Mouse (Mus musculus) lung, postnatal 0 days (tissue): ENCODE results near the gene Cobll1. TPM values are rescaled to one million over a fixed set of nuclear protein-coding genes. Genes with fewer than 3 reads are reported as not detected.

Source experiments
- ATAC-seq: fragments of 200-750 bp; cut with Nextera tagmentation; 2 replicates; pipeline ENCODE4 v1.8.0; 2017; ENCODE audit warnings: moderate library complexity
- DNase-seq: peaks from one replicate; pipeline ENCODE4 v3.0.0-alpha.2; 2016; ENCODE audit warnings: low spot score
- H3K27ac ChIP-seq: fragments of 300-500 bp; sonication (generic); 2 replicates; pipeline ENCODE4 v1.5.1; 2014; ENCODE audit warnings: antibody characterized with exemption, mild to moderate bottlenecking, low read length, mixed read lengths
- H3K27me3 ChIP-seq: fragments of 300-500 bp; sonication (generic); replicated peaks from 2 replicates; pipeline ENCODE4 v1.6.1; 2014; ENCODE audit warnings: low read length, mixed read lengths; ENCODE audit not compliant: insufficient read depth
- H3K36me3 ChIP-seq: fragments of 300-500 bp; sonication (generic); 2 replicates; pipeline ENCODE4 v1.6.1; 2014; ENCODE audit warnings: low read length, mixed read lengths; ENCODE audit not compliant: insufficient read depth
- H3K4me1 ChIP-seq: fragments of 300-500 bp; sonication (generic); 2 replicates; pipeline ENCODE4 v1.6.1; 2014; ENCODE audit warnings: antibody characterized with exemption, low read depth, low read length, mixed read lengths; ENCODE audit not compliant: insufficient read depth
- H3K4me2 ChIP-seq: fragments of 300-500 bp; sonication (generic); replicated peaks from 2 replicates; pipeline ENCODE4 v1.6.1; 2014; ENCODE audit warnings: low read depth, mild to moderate bottlenecking, low read length, moderate library complexity, mixed read lengths
- H3K4me3 ChIP-seq: fragments of 300-500 bp; sonication (generic); 2 replicates; pipeline ENCODE4 v1.5.1; 2014; ENCODE audit warnings: low read depth, low read length
- H3K9ac ChIP-seq: fragments of 300-500 bp; sonication (generic); replicated peaks from 2 replicates; pipeline ENCODE4 v1.6.1; 2014; ENCODE audit warnings: low read depth, mild to moderate bottlenecking
- H3K9me3 ChIP-seq: fragments of 300-500 bp; sonication (generic); 2 replicates; pipeline ENCODE4 v1.6.1; 2016; ENCODE audit warnings: low read length, mixed read lengths
- CTCF ChIP-seq: IDR thresholded peaks from 2 replicates; pipeline ENCODE4 v1.5.1; 2016; ENCODE audit warnings: antibody characterized with exemption, mild to moderate bottlenecking
- EP300 ChIP-seq: IDR thresholded peaks from 2 replicates; pipeline ENCODE4 v1.6.1; 2016; ENCODE audit warnings: antibody characterized with exemption, mild to moderate bottlenecking, control low read depth
- WGBS: fragments of 180-500 bp; shearing (Covaris S2); extraction: QIAGEN DNeasy Blood & Tissue Kit; methylation state at CpG from one replicate; pipeline ENCODE4 v1.1.7; 2014; 5-methylcytosine and 5-hydroxymethylcytosine counted together
- polyA plus RNA-seq: library from polyadenylated mRNA; unstranded; fragments of >200 nt; fragmentation: Nextera tagmentation; extraction: Ambion mirVana; gene quantifications from 2 replicates; pipeline ENCODE4 v1.2.1, GENCODE M21; 2015

The Cobll1 gene
- polyA plus RNA-seq, 1 experiment from 2014 or later: 9.4 TPM

GRCm38 (mm10) chr2:65087197-65087596 lies 152.0 kb downstream of the Cobll1 start:
- DNase-seq: no peak
- no peaks in the 10 kb centered on the region for H3K36me3 ChIP-seq
- TF ChIP-seq EP300 (no peak), CTCF (no peak)
- 71% methylated on average over 3 of the region's 3 CpGs for WGBS
- no peak overlapping the region for H3K4me3 ChIP-seq
- no peaks in the 10 kb centered on the region for H3K4me1 ChIP-seq
- ATAC-seq: no peak
- H3K27me3 ChIP-seq: no peaks in the 10 kb centered on the region
- no peak overlapping the region for H3K27ac ChIP-seq
- no peak overlapping the region for H3K4me2 ChIP-seq
- H3K9ac ChIP-seq: no peak overlapping the region
- no peaks in the 10 kb centered on the region for H3K9me3 ChIP-seq

GRCm38 (mm10) chr2:65083411-65083810 lies 155.8 kb downstream of the Cobll1 start:
- Histone ChIP-seq H3K36me3 (no peaks in the 10 kb centered on the region), H3K27me3 (no peaks in the 10 kb centered on the region), H3K4me2 (no peak overlapping the region), H3K4me3 (no peak overlapping the region), H3K9me3 (no peaks in the 10 kb centered on the region), H3K9ac (no peak overlapping the region), H3K27ac (no peak overlapping the region), H3K4me1 (no peaks in the 10 kb centered on the region)
- TF ChIP-seq EP300: no peak
- TF ChIP-seq CTCF: no peak
- peak; percentile 62 for DNase-seq
- peak; percentile 83 for ATAC-seq

GRCm38 (mm10) chr2:65077544-65077943 lies 161.7 kb downstream of the Cobll1 start:
- no peaks in the 10 kb centered on the region for H3K36me3 ChIP-seq
- no peak for ATAC-seq
- TF ChIP-seq CTCF (no peak), EP300 (no peak)
- H3K9me3 ChIP-seq: no peaks in the 10 kb centered on the region
- WGBS: 67% methylated on average over 3 of the region's 3 CpGs
- no peaks in the 10 kb centered on the region for H3K27me3 ChIP-seq
- H3K4me2 ChIP-seq: no peak overlapping the region
- DNase-seq: no peak
- no peaks in the 10 kb centered on the region for H3K4me1 ChIP-seq
- H3K9ac ChIP-seq: no peak overlapping the region
- H3K27ac ChIP-seq: no peak overlapping the region
- H3K4me3 ChIP-seq: no peak overlapping the region

GRCm38 (mm10) chr2:65075840-65076239 lies 163.4 kb downstream of the Cobll1 start:
- Histone ChIP-seq H3K27me3 (no peaks in the 10 kb centered on the region), H3K4me2 (no peak overlapping the region), H3K36me3 (no peaks in the 10 kb centered on the region), H3K4me3 (no peak overlapping the region), H3K9ac (no peak overlapping the region), H3K27ac (no peak overlapping the region), H3K4me1 (no peaks in the 10 kb centered on the region), H3K9me3 (no peaks in the 10 kb centered on the region)
- ATAC-seq: no peak
- DNase-seq: no peak
- WGBS: 81% methylated on average over 5 of the region's 5 CpGs
- TF ChIP-seq EP300 (no peak), CTCF (no peak)

GRCm38 (mm10) chr2:65075431-65075830 lies 163.8 kb downstream of the Cobll1 start:
- no peaks in the 10 kb centered on the region for H3K36me3 ChIP-seq
- ATAC-seq: no peak

GRCm38 (mm10) chr2:65072205-65072604 lies 167.0 kb downstream of the Cobll1 start:
- Histone ChIP-seq H3K36me3 (no peaks in the 10 kb centered on the region), H3K4me2 (no peak overlapping the region), H3K4me3 (no peak overlapping the region), H3K9me3 (no peaks in the 10 kb centered on the region), H3K27ac (no peak overlapping the region), H3K9ac (no peak overlapping the region), H3K4me1 (no peaks in the 10 kb centered on the region), H3K27me3 (no peaks in the 10 kb centered on the region)
- TF ChIP-seq EP300 (no peak), CTCF (no peak)
- ATAC-seq (no peak), DNase-seq (no peak)
- WGBS: 45% methylated on average over 3 of the region's 3 CpGs

More at GRCm38 (mm10) chr2:65075431-65075830, 163.8 kb downstream of the Cobll1 start:
- Histone ChIP-seq H3K27me3 (no peaks in the 10 kb centered on the region), H3K4me3 (no peak overlapping the region), H3K9me3 (no peaks in the 10 kb centered on the region), H3K4me1 (no peaks in the 10 kb centered on the region), H3K27ac (no peak overlapping the region), H3K4me2 (no peak overlapping the region), H3K9ac (no peak overlapping the region)
- 85% methylated on average over 4 of the region's 4 CpGs for WGBS
- TF ChIP-seq CTCF (no peak), EP300 (no peak)
- DNase-seq: no peak

- H3K36me3 ChIP-seq: no peaks in the 10 kb centered on the region
- H3K4me2 ChIP-seq: no peak overlapping the region
- H3K4me1 ChIP-seq: no peaks in the 10 kb centered on the region
- WGBS: 89% methylated on average over 2 of the region's 2 CpGs
- H3K9me3 ChIP-seq: no peaks in the 10 kb centered on the region
- H3K4me3 ChIP-seq: no peak overlapping the region
- ATAC-seq: no peak
- H3K27ac ChIP-seq: no peak overlapping the region
- H3K27me3 ChIP-seq: no peaks in the 10 kb centered on the region
- TF ChIP-seq EP300 (no peak), CTCF (no peak)
- H3K9ac ChIP-seq: no peak overlapping the region
- DNase-seq: no peak
Observed at GRCm38 (mm10) chr2:65053764-65054163, 185.4 kb downstream of the Cobll1 start.
